Mouse (Mus musculus): ENCODE data around the gene Evi5.

Gene Evi5

GRCm38 (mm10) chr5:107708124-107708797, 166.6 kb downstream of the Evi5 start:
- no peak for DNase-seq (ENCODE audit: low spot score in 2 of 2)

GRCm38 (mm10) chr5:107706262-107706661, 168.6 kb downstream of the Evi5 start:
- DNase-seq (ENCODE audit: low spot score in 2 of 2), result no peak

GRCm38 (mm10) chr5:107705756-107706155, 169.2 kb downstream of the Evi5 start:
- no peak for DNase-seq (ENCODE audit: low spot score in 2 of 2)

- DNase-seq (ENCODE audit: low spot score in 2 of 2), result no peak
Observed at GRCm38 (mm10) chr5:107703207-107703763, 171.6 kb downstream of the Evi5 start.

GRCm38 (mm10) chr5:107701658-107702057, 173.2 kb downstream of the Evi5 start:
- no peak for DNase-seq (ENCODE audit: low spot score in 2 of 2)

GRCm38 (mm10) chr5:107700873-107701272, 174.0 kb downstream of the Evi5 start:
- no peak for DNase-seq (ENCODE audit: low spot score in 2 of 2)

GRCm38 (mm10) chr5:107698888-107699287, 176.0 kb downstream of the Evi5 start:
- no peak for DNase-seq (ENCODE audit: low spot score in 2 of 2)

- DNase-seq (ENCODE audit: low spot score in 2 of 2), result no peak
Observed at GRCm38 (mm10) chr5:107695019-107695418, 179.9 kb downstream of the Evi5 start.

All from frontal cortex, postnatal 36 days (tissue).